Mouse (Mus musculus) small intestine, adult 2 months (tissue): ENCODE measurements around the gene Zfp932. TPM values are rescaled to one million over a fixed set of nuclear protein-coding genes. Genes with fewer than 3 reads are reported as not detected.
"Not testable (repeated sequence)": the region's sequence is repeated elsewhere in the genome, so short reads cannot be mapped to it uniquely, and the experiment has no call there.

ENCODE experiments used
- H3K27ac ChIP-seq: fragments of 200-500 bp; 2 replicates; pipeline ENCODE4 v1.5.1; 2012; ENCODE audit warnings: low read depth, low read length, control low read depth, inconsistent platforms; ENCODE audit not compliant: insufficient read depth
- H3K27me3 ChIP-seq: fragments of 200-500 bp; 2 replicates; pipeline ENCODE4 v1.6.1; 2012; ENCODE audit warnings: mild to moderate bottlenecking, moderate library complexity, low read length, inconsistent platforms; ENCODE audit not compliant: control insufficient read depth, insufficient read depth
- H3K36me3 ChIP-seq: fragments of 200-500 bp; 2 replicates; pipeline ENCODE4 v1.6.1; 2012; ENCODE audit warnings: mild to moderate bottlenecking, low read length, control low read depth, inconsistent platforms; ENCODE audit not compliant: control insufficient read depth, insufficient read depth
- H3K4me1 ChIP-seq: fragments of 200-500 bp; 2 replicates; pipeline ENCODE4 v1.6.1; 2012; ENCODE audit warnings: low read length, inconsistent platforms, mixed read lengths; ENCODE audit not compliant: control insufficient read depth, insufficient read depth, insufficient read length
- H3K4me3 ChIP-seq: fragments of 200-500 bp; 2 replicates; pipeline ENCODE4 v1.5.1; 2012; ENCODE audit warnings: low read depth, mild to moderate bottlenecking, control low read depth, inconsistent platforms, low read length, moderate library complexity
- CTCF ChIP-seq: fragments of 200-500 bp; IDR thresholded peaks from 2 replicates; pipeline ENCODE4 v1.5.1; 2012; ENCODE audit warnings: low read depth, mild to moderate bottlenecking, control low read depth, inconsistent platforms, low read length, moderate library complexity, mixed read lengths; ENCODE audit not compliant: insufficient replicate concordance, insufficient read length; ENCODE audit errors: extremely low read depth
- POLR2A ChIP-seq: fragments of 200-500 bp; IDR thresholded peaks from 2 replicates; pipeline ENCODE4 v1.6.1; 2012; ENCODE audit warnings: low read depth, mild to moderate bottlenecking, control low read depth, inconsistent platforms, low read length, moderate library complexity
- WGBS: fragments of 180-500 bp; shearing (Covaris S2); methylation state at CpG from one replicate; pipeline ENCODE4 v1.1.7; 2018; 5-methylcytosine and 5-hydroxymethylcytosine counted together
- polyA plus RNA-seq: library from polyadenylated mRNA; depleted of rRNA; stranded (reverse); fragments of >200 nt; gene quantifications from 2 replicates; pipeline ENCODE4 v1.2.3, GENCODE M21; 2012; rRNA removed

The Zfp932 gene
- polyA plus RNA-seq, result 0.34 and 1.0 TPM in 2 replicates

DNA sequence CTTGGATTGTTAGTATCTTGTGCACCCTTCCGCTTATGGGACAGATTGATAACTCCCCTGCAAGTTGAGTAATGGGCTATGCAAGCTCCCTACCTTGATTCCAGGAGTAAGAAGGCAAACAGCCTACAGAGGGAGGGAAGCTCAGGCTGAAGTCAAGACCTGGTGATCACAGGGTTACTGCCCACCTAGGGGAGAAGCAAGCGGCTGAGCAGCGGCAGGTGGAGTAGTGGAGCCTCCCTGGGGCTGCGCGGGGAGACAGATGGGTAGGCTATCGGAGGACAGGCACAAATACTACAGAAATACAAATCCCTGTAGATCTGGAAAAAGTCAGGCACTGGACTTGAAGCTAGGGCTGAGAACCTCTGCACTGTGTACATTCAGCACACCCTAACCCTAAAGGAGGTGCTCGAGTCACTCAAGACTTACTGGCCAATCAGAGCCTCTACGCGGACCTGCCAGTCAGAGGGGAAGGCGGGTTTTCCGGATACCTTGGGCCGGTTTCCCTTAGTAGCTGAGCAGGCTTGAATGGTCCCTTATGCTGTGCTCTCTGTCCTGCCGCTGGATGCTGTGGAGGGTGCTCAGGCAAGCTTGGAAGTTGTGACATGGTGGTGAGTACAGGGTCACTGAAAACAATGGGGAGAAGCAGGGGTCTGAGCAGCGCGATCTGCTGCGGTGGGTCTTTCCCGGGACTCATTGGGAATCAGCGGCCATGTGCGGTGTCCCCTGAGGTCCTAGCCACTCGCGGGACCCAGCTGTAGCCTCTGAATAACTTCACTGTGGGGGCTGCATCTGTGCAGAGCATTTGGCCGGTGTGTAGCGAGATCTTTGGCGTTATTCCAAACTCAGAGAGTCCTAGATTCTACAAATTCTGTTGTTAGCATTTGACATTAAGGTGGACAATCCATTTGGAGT lies at the start of gene Zfp932:
Gene Zfp932 (plus strand): TSS at position 496 of the 912 bp plus-strand sequence.
- H3K27me3 ChIP-seq, H3K36me3 ChIP-seq, H3K4me3 ChIP-seq, H3K27ac ChIP-seq, H3K4me1 ChIP-seq: not testable (repeated sequence)
- no CpG with 5 or more reads among the region's 24 CpGs for WGBS

DNA sequence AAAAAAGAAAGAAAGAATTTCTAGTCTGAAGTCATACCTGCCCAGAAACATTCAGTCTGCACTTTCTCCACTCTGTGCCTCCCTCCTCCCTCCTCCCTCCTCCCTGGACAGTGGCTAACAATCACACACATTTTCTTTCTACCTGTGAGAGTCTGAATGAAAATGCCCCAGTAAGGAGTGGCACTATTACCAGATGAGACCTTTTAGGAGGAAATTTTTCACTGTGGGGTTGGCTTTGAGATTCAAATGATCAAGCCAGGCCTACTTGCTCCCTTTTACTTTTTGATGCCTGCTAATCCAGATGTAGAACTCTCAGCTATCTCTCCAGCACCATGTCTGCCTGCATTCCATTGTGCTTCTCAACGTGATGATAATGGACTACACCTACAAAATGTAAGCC lies 46.0 kb upstream of the Zfp932 start:
- no peak overlapping the region for H3K27ac ChIP-seq
- H3K4me1 ChIP-seq, result no peaks in the 10 kb centered on the region
- H3K4me3 ChIP-seq, result no peak overlapping the region
- no CpG with 5 or more reads among the region's 1 CpGs for WGBS
- no peaks in the 10 kb centered on the region for H3K27me3 ChIP-seq
- no peaks in the 10 kb centered on the region for H3K36me3 ChIP-seq
- TF ChIP-seq CTCF (no peak), POLR2A (no peak)

DNA sequence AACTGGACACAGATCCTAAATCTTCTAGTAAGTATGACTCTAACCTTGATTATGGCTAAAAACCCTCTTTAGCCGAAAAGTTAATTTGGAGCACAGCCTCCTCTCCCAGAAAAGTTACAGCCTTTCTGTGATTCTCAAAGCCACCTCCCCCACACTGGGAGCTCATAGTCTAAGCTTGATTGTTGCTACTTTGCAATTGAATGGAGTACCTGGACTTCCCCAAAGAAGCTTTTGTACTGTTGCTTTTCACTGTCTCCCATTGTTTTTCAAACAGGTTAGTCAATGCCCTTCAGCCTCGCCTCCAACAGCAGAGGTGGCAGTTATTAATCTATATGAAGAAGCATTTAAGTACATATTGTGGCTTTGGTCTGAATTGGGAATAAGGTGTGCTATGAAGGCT lies 15.6 kb upstream of the Zfp932 start:
- H3K27me3 ChIP-seq, H3K4me3 ChIP-seq, H3K36me3 ChIP-seq, H3K27ac ChIP-seq, H3K4me1 ChIP-seq: not testable (repeated sequence)
- no CpG with 5 or more reads among the region's 2 CpGs for WGBS

DNA sequence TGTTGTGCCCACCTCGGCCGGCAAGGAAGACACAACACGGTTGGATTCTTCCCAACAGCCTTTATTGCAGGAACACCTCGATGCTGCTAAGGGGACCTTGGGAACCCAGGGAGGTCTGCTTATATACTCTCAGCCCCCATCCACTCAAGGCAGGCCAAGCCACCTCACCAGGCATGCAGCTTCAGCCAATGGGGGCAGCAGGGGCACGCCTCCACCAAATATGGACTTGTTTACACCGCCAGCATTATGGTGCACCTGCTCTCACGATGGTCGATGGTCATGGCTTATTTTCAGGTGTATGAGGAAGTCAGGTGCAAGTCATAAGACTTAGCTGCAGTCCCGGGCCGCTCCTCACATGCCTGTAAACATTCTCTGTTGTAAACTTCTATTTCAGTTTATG lies 860 bp upstream of the Zfp932 start:
- not testable (repeated sequence) for H3K36me3 ChIP-seq, H3K4me3 ChIP-seq, H3K4me1 ChIP-seq, H3K27me3 ChIP-seq, H3K27ac ChIP-seq
- WGBS, result no CpG with 5 or more reads among the region's 10 CpGs

DNA sequence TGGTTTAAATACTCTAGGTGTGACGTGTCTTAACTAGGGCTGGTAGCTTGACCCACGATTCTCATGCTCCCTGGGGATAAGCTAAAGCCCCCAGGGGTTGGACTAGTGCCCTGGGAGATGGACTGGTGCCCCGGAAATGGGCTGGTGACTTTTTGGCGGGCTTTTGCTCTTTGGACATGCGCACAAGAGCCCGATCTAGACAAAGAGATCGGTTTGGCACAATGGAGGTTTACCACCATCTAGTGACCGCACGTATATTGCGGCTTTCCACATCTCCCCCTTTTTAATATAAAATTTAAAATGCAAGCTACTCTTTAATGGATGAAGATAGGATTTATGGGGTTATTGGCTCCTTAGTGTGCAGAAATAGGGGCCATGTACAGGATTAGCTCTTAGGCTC lies 19.5 kb downstream of the Zfp932 start:
- not testable (repeated sequence) for H3K27ac ChIP-seq, H3K27me3 ChIP-seq, H3K4me1 ChIP-seq, H3K36me3 ChIP-seq, H3K4me3 ChIP-seq
- 85% methylated on average over 10 of the region's 10 CpGs for WGBS

DNA sequence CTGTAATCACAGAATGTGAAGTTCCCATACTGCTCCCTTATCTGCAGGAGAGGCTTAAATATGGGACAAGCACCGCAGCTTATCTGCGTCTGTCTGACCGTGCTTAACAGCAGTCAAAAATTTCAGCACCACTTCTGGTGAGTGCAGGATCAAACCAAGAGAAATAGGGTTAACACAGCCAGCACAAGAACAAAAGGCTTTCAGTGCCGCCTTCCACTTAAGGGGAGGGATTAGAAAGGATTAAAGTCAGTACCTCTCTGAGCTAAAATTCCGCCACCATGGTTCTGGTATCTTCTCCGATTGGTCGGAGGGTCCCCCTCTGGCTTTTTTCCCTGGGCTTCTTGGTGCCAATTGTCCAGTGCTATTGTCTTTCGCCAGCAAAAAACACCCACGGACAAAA lies 27.0 kb downstream of the Zfp932 start:
- Histone ChIP-seq H3K27ac (no peak overlapping the region), H3K36me3 (no peaks in the 10 kb centered on the region), H3K27me3 (no peaks in the 10 kb centered on the region), H3K4me1 (no peaks in the 10 kb centered on the region), H3K4me3 (no peak overlapping the region)
- WGBS, result 39% methylated on average over 9 of the region's 9 CpGs
- TF ChIP-seq POLR2A (no peak), CTCF (no peak)

DNA sequence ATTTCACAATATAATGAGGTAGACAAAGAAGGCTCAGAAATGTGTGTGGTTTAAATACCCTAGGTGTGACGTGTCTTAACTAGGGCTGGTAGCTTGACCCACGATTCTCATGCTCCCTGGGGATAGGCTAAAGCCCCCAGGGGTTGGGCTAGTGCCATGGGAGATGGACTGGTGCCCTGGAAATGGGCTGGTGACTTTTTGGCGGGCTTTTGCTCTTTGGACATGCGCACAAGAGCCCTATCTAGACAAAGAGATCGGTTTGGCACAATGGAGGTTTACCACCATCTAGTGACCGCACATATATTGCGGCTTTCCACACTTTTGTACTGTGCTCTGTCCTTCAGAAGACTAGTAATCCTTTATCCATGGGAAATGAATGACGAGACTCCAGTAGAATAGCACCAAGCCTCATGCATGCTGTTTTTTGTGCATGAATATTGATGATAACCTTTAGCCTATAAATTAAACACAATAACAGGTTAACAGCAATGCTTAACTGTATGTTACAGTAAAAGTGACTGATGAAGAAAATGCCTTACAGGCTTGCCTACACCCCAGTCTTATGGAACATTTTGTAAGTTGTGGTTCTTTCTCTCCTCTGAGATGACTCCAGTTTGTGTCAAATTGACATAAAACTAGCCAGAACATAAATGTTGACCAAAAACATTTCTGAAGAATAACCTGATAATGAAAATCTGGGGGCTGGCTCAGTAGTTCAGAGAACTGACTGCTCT lies 27.5 kb downstream of the Zfp932 start:
- H3K4me3 ChIP-seq, H3K4me1 ChIP-seq, H3K27ac ChIP-seq, H3K27me3 ChIP-seq, H3K36me3 ChIP-seq: not testable (repeated sequence)
- WGBS, result 28% methylated on average over 8 of the region's 8 CpGs
